Mouse (Mus musculus) G1E (cell line): ENCODE results near the gene Ankrd60.

ENCODE experiments used
- CTCF ChIP-seq: IDR thresholded peaks from 2 replicates; pipeline ENCODE4 v1.5.1; 2012; ENCODE audit warnings: low read depth, low read length, inconsistent platforms, mixed read lengths
- GATA1 ChIP-seq: IDR thresholded peaks from 2 replicates; pipeline ENCODE4 v1.6.1; 2012; ENCODE audit warnings: borderline replicate concordance, low read length, inconsistent platforms, mixed read lengths
- POLR2AphosphoS5 ChIP-seq: IDR thresholded peaks from 2 replicates; pipeline ENCODE4 v1.6.1; 2012; ENCODE audit warnings: low read depth, low read length, inconsistent platforms; ENCODE audit not compliant: insufficient replicate concordance
- TAL1 ChIP-seq: conservative IDR thresholded peaks from 2 replicates; pipeline ENCODE4 v1.6.1; 2012; ENCODE audit warnings: low read depth, low read length, inconsistent platforms, mixed read lengths

GRCm38 (mm10) chr2:173608020-173608958, 30.1 kb upstream of the Ankrd60 start:
- no peak for TF ChIP-seq TAL1
- TF ChIP-seq CTCF, result no peak
- no peak for TF ChIP-seq GATA1
- TF ChIP-seq POLR2AphosphoS5, result no peak
